Mouse (Mus musculus): ENCODE data around the gene Blm. TPM values are rescaled to one million over a fixed set of nuclear protein-coding genes. Genes with fewer than 3 reads are reported as not detected.

Blm gene
- polyA plus RNA-seq, 1 experiment, result 1.2 TPM

DNA sequence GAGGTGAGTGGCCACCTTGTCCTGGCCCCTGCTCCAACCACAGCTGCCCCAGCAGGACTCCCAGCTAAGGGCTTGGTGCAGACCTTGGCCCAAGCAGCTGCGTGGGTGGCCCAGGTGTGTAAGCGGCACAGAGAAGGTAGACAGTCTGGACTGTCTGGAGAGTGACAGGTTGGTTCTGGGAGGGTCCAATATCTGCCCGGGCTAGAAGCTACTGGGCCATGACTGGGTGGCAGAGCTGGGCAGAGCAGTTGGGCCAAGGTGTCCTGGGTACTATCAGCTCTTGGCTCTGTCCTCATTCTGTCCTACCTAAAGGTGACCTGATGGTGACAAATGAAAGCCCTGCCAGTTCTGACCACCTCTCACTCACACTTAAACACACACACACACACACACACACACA lies 91.8 kb downstream of the Blm start:
- Histone ChIP-seq H3K27ac (replicated peaks; ENCODE audit: low read depth, low read length) (no peak overlapping the region), H3K4me1 (ENCODE audit: control insufficient read depth, insufficient read depth, insufficient read length, low read length) (no peaks in the 10 kb centered on the region), H3K4me3 (ENCODE audit: insufficient read depth, low read depth, low read length) (no peak overlapping the region)

DNA sequence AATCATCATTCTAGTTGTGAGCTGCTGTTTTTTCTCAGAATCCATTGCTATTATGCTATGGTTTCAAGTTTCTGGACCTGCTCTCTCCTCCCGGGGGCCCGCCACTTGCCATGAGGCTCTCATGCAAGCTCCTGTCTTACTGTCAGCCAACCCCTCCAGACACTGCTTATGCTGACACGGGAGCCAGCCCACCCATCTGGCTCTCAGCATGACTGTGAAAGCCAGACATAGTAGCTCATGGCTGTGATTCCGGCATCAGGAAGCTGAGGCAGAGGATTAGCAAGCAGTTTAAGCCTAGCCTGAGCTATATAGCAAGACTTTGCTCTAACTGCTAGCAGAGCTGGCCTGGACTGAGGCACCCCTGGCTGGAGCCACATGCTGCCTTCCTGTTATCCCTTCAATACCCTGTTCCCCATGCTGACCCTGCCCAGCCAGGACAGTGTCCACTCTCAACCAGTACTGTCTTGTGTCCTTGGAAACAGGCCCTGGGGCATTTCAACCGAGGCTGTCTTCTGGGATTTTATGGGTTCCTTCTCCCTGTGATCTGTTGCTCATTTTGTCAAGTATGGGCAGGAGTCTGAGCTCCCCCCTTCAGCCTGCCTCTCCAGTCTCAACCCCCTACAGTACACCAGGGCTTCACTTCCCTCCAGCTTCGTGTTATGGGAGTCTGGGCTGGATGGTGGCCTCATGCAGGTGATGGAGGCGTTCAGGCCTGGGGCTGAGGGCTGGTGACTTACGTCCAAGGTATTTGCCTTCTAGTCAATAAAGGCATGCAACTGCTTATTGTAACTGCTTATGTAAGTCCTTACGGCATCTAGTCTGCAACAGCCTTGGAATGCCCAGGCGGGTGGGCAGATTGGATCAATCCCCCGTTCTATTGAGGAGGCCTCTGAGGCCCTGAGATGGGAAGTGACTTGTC lies 92.7 kb downstream of the Blm start:
- no peak overlapping the region for H3K4me3 ChIP-seq (ENCODE audit: insufficient read depth, low read depth, low read length)
- no peaks in the 10 kb centered on the region for H3K4me1 ChIP-seq (ENCODE audit: control insufficient read depth, insufficient read depth, insufficient read length, low read length)
- H3K27ac ChIP-seq (replicated peaks; ENCODE audit: low read depth, low read length), result no peak overlapping the region

DNA sequence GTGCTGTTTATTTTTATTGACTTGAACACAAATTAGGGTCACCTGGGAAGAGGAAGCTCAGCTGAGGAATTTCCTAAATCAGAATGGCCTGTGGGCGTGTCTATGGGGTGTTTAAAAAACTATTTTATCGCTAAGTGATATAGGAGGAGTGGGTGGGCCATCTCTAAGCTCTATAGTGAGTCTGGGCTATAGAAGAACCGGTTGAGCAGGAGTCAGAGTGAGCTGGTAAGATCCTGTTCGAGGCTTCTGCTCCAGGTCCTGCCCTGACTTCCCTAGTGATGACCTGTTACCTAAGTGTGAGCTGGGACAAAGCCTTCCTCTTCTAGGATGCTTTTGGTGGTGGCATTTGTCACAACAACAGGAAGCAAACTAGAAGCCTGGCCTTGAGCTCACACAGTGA lies 94.2 kb downstream of the Blm start:
- no peaks in the 10 kb centered on the region for H3K4me1 ChIP-seq (ENCODE audit: control insufficient read depth, insufficient read depth, insufficient read length, low read length)
- no peak overlapping the region for H3K27ac ChIP-seq (replicated peaks; ENCODE audit: low read depth, low read length)
- H3K4me3 ChIP-seq (ENCODE audit: insufficient read depth, low read depth, low read length), result no peak overlapping the region

DNA sequence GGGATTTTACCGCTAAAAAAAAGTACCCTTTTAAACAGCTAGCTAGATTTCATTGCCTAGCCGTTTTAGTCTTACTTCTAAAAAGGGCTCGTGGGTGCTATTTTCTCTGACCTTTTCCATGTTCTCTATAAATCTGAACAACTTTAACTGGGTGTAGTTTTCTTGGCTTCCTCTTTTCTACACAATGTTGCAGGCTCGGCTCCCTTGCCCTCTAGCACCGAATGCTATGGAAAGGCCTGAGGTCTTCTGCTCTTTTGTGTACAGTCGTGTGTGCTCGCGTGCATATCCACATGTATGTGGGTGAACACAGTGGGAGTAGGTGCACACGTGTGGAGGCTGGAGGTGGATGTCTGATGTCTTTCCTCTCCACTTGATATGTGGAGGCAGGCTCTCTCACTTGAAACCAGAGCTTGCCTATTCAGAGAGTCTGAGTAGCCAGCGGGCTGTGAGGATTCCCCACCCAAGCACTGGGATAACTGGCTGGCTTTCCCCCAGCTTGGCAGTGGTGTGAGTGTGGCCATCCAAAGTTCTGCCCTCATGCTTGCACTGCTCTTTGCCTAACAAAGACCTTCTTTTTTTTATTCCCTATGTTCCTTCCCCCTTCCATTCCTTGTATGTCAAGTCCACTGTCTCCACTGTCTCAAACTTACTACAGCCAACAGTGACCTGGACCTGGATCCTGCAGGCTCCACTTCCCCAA lies 95.0 kb downstream of the Blm start:
- H3K4me1 ChIP-seq (ENCODE audit: control insufficient read depth, insufficient read depth, insufficient read length, low read length), result no peaks in the 10 kb centered on the region

DNA sequence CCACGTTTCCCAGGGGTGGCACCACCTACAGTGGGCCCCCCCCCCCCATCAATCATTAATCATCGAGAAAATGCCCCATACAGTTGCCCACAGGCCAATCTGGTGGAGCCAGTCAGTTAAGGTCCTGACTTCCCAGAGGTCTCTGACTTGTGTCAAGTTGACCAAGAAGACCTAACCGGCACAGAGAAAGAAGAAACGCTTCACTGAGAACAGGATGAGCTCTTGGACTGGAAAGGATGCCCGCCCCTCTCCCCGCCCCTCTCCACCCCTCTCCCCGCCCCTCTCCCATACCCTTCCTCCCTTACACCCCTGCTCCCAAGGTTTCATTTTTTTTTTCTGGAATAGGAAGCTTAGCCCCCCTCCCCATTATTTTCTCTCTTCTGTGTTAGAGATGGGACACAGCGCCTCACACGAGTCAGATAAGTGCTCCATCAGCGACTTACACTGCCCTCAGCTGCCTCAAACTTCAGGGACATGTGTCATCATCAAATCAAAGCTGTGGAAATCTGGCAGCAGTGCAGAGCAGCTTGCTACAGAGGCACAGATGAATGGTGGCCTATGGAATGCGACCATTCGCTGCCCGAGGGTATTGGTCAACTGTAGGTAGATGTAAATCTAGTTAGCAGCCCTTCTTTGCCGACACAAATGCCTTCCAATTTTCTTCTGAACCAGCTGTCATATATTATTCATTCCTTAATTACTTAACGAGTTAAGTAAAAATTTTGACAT lies 95.7 kb downstream of the Blm start:
- Histone ChIP-seq H3K4me3 (ENCODE audit: insufficient read depth, low read depth, low read length) (no peak overlapping the region), H3K4me1 (ENCODE audit: control insufficient read depth, insufficient read depth, insufficient read length, low read length) (no peaks in the 10 kb centered on the region), H3K27ac (replicated peaks; ENCODE audit: low read depth, low read length) (no peak overlapping the region)

More for the DNA sequence above, 95.0 kb downstream of the Blm start:
- no peak overlapping the region for H3K27ac ChIP-seq (replicated peaks; ENCODE audit: low read depth, low read length)
- no peak overlapping the region for H3K4me3 ChIP-seq (ENCODE audit: insufficient read depth, low read depth, low read length)

DNA sequence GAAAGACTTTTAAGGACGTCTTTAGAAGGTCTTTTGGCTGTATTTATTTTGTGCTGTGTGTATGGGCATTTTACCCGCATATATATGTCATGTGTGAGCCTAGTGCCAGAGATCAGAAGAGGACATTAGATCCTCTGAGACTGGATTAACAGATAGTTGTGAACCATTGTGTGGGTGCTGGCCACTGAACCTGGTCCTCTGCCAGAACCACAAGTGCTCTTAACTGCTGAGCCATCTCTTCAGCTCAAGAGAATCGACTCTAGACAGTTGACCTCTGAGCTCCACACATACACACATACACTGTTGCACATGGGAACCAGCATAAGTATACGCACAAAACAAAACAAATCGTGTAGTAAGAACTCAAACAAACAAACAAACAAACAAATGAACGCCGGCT lies 98.3 kb downstream of the Blm start:
- Histone ChIP-seq H3K4me3 (ENCODE audit: insufficient read depth, low read depth, low read length) (no peak overlapping the region), H3K4me1 (ENCODE audit: control insufficient read depth, insufficient read depth, insufficient read length, low read length) (no peaks in the 10 kb centered on the region), H3K27ac (replicated peaks; ENCODE audit: low read depth, low read length) (no peak overlapping the region)

DNA sequence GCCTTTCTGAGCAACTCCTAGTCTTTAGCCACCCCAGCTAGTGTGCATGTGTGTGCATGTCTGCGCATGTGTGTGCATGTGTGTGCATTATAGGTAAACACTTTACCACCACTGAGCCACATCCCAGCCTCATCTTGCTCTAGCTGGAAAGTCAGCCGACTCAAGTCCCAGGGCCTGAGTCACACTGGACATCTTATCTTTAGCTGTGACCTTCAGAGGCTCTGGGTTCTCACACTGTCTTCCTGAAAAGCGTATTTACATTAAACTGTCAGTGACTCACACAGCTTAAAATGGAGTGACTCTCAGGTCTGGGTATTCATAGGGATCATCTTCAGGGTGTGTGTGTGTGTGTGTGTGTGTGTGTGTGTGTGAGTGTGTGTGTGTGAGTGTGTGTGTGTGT lies 99.3 kb downstream of the Blm start:
- no peak overlapping the region for H3K27ac ChIP-seq (replicated peaks; ENCODE audit: low read depth, low read length)
- H3K4me3 ChIP-seq (ENCODE audit: insufficient read depth, low read depth, low read length), result no peak overlapping the region
- no peaks in the 10 kb centered on the region for H3K4me1 ChIP-seq (ENCODE audit: control insufficient read depth, insufficient read depth, insufficient read length, low read length)

DNA sequence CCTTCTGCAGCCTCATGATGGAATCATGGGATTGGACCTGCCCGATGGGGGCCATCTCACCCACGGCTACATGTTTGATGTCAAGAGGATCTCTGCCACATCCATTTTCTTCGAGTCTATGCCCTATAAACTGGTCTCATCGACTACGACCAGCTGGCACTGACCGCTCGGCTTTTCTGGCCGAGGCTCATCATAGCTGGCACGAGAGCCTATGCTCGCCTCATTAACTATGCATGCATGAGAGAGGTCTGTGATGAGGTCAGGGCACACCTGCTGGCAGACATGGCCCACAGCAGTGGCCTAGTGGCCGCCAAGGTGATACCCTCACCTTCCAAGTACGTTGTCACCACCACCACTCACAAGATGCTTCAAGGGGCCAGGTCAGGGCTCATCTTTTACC lies 105.3 kb downstream of the Blm start:
- Histone ChIP-seq H3K4me1 (ENCODE audit: control insufficient read depth, insufficient read depth, insufficient read length, low read length) (no peaks in the 10 kb centered on the region; the same call in 1 of the 2 replicates), H3K4me3 (ENCODE audit: insufficient read depth, low read depth, low read length) (no peak overlapping the region), H3K27ac (replicated peaks; ENCODE audit: low read depth, low read length) (no peak overlapping the region)

DNA sequence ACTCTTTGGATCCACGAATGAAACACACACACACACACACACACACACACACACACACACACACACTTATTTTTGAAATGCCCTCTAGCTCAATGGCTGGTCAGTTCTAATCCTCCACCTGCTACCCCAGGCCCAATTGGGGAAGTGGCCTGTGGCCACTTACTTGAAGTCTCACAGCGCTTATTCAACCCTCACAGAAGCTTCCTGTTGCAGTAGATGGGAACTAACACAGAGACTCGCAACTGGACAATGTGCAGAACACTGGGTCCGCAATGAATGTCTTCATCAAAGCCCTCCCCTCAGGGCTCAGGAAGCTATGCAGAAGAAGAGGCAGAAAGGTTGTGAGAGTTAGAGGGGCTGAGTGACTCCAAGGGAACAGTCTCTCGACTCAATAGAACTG lies 107.2 kb downstream of the Blm start:
- no peaks in the 10 kb centered on the region; the same call in 1 of the 2 replicates for H3K4me1 ChIP-seq (ENCODE audit: control insufficient read depth, insufficient read depth, insufficient read length, low read length)
- H3K4me3 ChIP-seq (ENCODE audit: insufficient read depth, low read depth, low read length), result no peak overlapping the region
- H3K27ac ChIP-seq (replicated peaks; ENCODE audit: low read depth, low read length), result no peak overlapping the region

DNA sequence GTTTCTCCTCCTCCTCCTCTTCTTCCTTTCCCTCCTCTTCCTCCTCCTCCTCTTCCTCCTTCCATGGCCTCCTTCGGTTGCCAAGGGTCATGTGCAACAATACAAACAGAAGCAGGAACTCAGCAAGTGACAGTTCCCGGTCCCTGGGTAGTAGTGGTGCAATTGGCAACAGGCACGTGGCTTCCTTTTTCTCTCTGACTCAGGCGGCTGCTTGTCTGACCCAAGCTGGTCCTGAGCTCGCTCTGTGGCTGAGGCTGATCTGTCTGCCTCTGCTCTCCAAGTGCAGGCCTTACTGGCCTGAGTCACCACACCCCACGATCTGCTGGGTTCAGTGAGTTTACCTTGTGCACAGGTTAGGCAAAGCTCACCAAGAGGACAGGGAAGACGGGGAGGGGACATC lies 108.6 kb downstream of the Blm start:
- H3K4me3 ChIP-seq (ENCODE audit: insufficient read depth, low read depth, low read length), result no peak overlapping the region
- H3K4me1 ChIP-seq (ENCODE audit: control insufficient read depth, insufficient read depth, insufficient read length, low read length), result no peaks in the 10 kb centered on the region; the same call in 1 of the 2 replicates
- H3K27ac ChIP-seq (replicated peaks; ENCODE audit: low read depth, low read length), result peak overlapping the region; percentile 22; the same call in 1 of the 2 replicates

DNA sequence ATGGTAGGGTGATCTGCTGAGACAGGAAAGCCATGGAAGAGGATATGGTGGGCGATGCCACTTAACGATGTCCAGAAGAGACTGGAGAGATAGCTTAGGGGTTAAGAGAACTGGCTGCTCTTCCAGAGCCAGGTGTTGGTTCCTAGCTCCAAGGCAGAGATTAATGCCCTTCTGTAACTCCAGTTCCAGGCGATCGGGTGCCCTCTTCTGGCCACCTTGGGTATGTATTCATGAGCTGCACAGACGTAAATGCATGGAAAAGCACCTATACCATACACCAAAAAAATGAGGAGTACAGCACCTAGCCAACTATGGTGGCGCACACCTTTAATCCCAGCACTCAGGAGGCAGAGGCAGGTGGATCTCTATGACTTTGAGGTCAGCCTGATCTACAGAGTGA lies 110.2 kb downstream of the Blm start:
- H3K27ac ChIP-seq (replicated peaks; ENCODE audit: low read depth, low read length), result no peak overlapping the region
- H3K4me3 ChIP-seq (ENCODE audit: insufficient read depth, low read depth, low read length), result no peak overlapping the region
- no peaks in the 10 kb centered on the region; the same call in 1 of the 2 replicates for H3K4me1 ChIP-seq (ENCODE audit: control insufficient read depth, insufficient read depth, insufficient read length, low read length)

DNA sequence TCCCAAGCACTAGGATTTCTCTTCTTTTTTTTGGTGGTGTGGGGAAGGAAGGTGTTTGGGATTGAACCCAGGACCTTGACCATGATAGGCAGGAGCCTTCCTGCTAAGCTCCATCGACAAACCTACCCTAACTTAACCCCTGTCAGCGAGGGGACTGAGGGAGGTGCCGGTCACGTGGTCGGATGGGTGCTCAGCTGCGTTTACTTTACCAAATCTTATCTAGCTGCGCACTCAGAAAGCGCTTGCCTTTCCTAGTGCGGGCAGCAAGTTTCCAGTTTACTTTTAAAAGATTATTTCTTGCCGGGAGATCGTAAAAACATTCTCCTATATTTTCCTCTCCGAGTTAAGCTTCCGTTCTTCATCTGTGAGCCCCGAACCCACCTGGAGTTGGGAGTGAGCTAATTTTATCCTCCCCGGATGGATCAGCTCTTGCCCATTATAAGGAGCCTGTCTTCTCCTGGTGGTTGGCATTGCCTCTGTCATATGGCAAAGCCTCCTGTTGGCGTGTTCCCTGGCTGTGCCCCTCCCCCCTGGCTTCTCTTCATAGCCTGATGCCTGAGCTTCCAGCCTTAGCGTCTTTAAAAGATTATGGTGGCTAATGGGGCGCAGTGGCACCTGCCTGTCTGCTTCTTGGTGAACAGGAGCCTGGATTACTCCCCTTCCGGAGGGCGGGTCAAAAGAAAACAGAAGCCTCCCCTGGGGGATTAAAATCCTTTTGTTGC lies 112.0 kb downstream of the Blm start:
- no peak overlapping the region for H3K27ac ChIP-seq (replicated peaks; ENCODE audit: low read depth, low read length)
- H3K4me1 ChIP-seq (ENCODE audit: control insufficient read depth, insufficient read depth, insufficient read length, low read length), result no peaks in the 10 kb centered on the region; the same call in 1 of the 2 replicates
- 0 out of 2 replicates have a peak overlapping the region, but pooled peaks have one; percentile 14 for H3K4me3 ChIP-seq (ENCODE audit: insufficient read depth, low read depth, low read length)

DNA sequence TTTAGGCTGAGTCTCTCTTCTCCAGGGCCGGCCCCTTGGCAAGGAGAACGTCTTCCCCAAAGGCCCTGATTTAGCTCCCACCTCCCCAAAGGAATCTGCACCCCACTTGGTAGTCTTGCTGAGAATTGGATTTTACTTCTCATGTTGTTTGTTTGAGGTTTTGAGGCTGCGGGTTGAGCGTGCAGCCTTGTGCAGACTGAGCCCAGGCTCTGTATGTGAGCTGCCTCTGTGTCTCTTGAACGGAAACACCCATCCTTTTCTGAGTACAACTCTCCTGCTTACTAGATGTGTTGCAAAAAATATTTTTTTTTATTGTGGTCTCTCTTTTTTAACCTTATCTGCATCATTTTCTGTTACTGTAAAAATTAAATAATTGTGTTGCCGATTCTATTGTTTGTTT lies 113.3 kb downstream of the Blm start:
- no peaks in the 10 kb centered on the region; the same call in 1 of the 2 replicates for H3K4me1 ChIP-seq (ENCODE audit: control insufficient read depth, insufficient read depth, insufficient read length, low read length)
- H3K4me3 ChIP-seq (ENCODE audit: insufficient read depth, low read depth, low read length), result no peak overlapping the region
- no peak overlapping the region for H3K27ac ChIP-seq (replicated peaks; ENCODE audit: low read depth, low read length)

DNA sequence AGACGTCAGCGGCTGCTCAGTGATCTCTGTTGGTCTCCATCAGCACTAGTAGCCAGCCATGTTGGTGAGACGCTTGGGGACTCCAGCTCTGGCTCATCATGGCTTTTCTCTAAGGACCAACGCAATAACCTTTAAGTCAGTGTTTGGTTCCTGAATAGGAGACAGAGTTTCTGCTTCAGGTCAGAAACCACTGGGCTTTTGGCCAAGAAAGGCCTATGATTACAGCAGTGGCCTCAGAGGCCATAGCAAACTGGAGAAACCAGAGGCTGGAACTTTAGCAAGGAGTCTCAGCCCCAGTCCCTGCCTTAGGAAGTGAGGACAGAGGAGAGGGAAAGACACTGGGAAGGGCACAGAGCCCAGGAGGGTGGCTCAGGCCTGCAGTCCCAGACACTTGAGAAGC lies 114.3 kb downstream of the Blm start:
- Histone ChIP-seq H3K27ac (replicated peaks; ENCODE audit: low read depth, low read length) (0 out of 2 replicates have a peak overlapping the region, but pooled peaks have one; percentile 15), H3K4me3 (ENCODE audit: insufficient read depth, low read depth, low read length) (no peak overlapping the region), H3K4me1 (ENCODE audit: control insufficient read depth, insufficient read depth, insufficient read length, low read length) (no peaks in the 10 kb centered on the region)
